Mouse (Mus musculus) neural tube, embryonic 13.5 days (tissue): Measurements from ENCODE around the gene Olfr68. TPM values are rescaled to one million over a fixed set of nuclear protein-coding genes. Genes with fewer than 3 reads are reported as not detected.
"Not testable (repeated sequence)": the region's sequence is repeated elsewhere in the genome, so short reads cannot be mapped to it uniquely, and the experiment has no call there.

Experiments used
- ATAC-seq: fragments of 200-750 bp; cut with Nextera tagmentation; 2 replicates; pipeline ENCODE4 v1.8.0; 2017; ENCODE audit warnings: low read depth, mild to moderate bottlenecking, moderate TSS enrichment, moderate library complexity
- H3K27ac ChIP-seq: fragments of 300-500 bp; sonication (generic); replicated peaks from 2 replicates; pipeline ENCODE4 v1.5.1; 2015; ENCODE audit warnings: moderate library complexity, mild to moderate bottlenecking, inconsistent platforms
- H3K27me3 ChIP-seq: fragments of 300-500 bp; sonication (generic); 2 replicates; pipeline ENCODE4 v1.6.1; 2015; ENCODE audit warnings: mild to moderate bottlenecking, inconsistent platforms
- H3K36me3 ChIP-seq: fragments of 300-500 bp; sonication (generic); 2 replicates; pipeline ENCODE4 v1.6.1; 2015; ENCODE audit warnings: mild to moderate bottlenecking, inconsistent platforms
- H3K4me1 ChIP-seq: fragments of 300-500 bp; sonication (generic); replicated peaks from 2 replicates; pipeline ENCODE4 v1.6.1; 2015; ENCODE audit warnings: inconsistent platforms
- H3K4me2 ChIP-seq: fragments of 300-500 bp; sonication (generic); 2 replicates; pipeline ENCODE4 v1.6.1; 2015; ENCODE audit warnings: inconsistent platforms, mild to moderate bottlenecking, moderate library complexity
- H3K4me3 ChIP-seq: fragments of 300-500 bp; sonication (generic); 2 replicates; pipeline ENCODE4 v1.5.1; 2015; ENCODE audit warnings: mild to moderate bottlenecking, inconsistent platforms
- H3K9ac ChIP-seq: fragments of 300-500 bp; sonication (generic); 2 replicates; pipeline ENCODE4 v1.6.1; 2015; ENCODE audit warnings: moderate library complexity, mild to moderate bottlenecking, inconsistent platforms
- H3K9me3 ChIP-seq: fragments of 300-500 bp; sonication (generic); 2 replicates; pipeline ENCODE4 v1.6.1; 2016; ENCODE audit warnings: inconsistent platforms
- WGBS: fragments of 180-500 bp; shearing (Covaris S2); methylation state at CpG from one replicate; pipeline ENCODE4 v1.1.7; 2015; 5-methylcytosine and 5-hydroxymethylcytosine counted together
- polyA plus RNA-seq: library from polyadenylated mRNA; unstranded; fragments of >200 nt; fragmentation: Nextera tagmentation; extraction: Ambion mirVana; gene quantifications from 2 replicates; pipeline ENCODE4 v1.2.1, GENCODE M21; 2015

Olfr68 gene
- not detected in 2 replicates for polyA plus RNA-seq

DNA sequence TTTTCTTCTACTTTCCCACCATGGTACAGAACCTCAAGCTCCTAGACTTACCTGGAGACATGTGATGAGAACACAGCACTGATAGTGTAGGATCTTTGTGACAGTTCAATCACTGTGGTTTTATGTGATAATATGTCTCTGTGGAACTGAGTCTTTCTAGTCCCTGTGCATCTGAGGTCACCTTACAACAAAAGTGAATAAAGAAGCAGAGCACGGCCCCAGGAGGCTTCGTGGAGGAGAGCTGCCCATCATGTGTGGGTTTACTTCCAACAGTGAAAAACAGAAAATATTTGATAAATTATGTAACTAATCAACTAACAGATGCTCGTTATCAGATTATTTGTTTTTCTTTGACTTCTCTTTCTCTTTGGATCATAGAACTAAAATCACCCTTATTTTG, at the start of gene Olfr68:
Olfr68 (minus strand) TSS at position 101 of the 400 bp plus-strand sequence.
- no peak for ATAC-seq
- Histone ChIP-seq H3K9me3 (no peaks in the 10 kb centered on the region), H3K4me1 (no peaks in the 10 kb centered on the region), H3K27ac (no peak within 1 kb of the TSS), H3K4me3 (no peak within 1 kb of the TSS), H3K36me3 (no peaks in the 10 kb centered on the region), H3K4me2 (no peak within 1 kb of the TSS), H3K9ac (no peak within 1 kb of the TSS), H3K27me3 (no peaks in the 10 kb centered on the region)
- 76% methylated on average over 3 of the region's 3 CpGs for WGBS

DNA sequence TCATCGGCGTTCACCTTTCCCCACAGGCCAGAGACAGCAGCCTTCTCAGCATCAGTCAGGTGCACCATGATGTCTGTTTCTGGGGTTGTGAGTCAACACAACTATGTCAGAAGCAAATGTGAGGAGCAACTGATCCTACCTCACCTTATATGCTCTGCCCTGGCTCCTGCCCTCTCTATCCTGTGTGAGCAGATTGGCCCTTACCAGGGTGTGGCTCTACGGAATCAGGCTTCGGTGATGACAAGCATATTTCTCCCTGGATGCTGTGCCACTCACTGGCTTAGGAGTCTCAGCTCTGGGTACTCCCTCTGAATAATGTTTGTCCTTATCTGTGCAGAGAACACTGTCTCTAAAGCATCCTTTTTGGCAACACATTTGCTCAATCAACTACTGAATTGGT, 48.3 kb upstream of the Olfr68 start, which contains the start of gene Hbb-bs:
Hbb-bs (minus strand) TSS at position 289 of the 400 bp plus-strand sequence.
- Histone ChIP-seq H3K36me3 (no peaks in the 10 kb centered on the region), H3K27me3 (no peaks in the 10 kb centered on the region), H3K9me3 (no peaks in the 10 kb centered on the region), H3K4me2 (no peak within 1 kb of the TSS), H3K9ac (no peak within 1 kb of the TSS), H3K27ac (no peak within 1 kb of the TSS), H3K4me1 (no peaks in the 10 kb centered on the region), H3K4me3 (no peak within 1 kb of the TSS)
- 90% methylated on average over 4 of the region's 4 CpGs for WGBS
- no peak for ATAC-seq

DNA sequence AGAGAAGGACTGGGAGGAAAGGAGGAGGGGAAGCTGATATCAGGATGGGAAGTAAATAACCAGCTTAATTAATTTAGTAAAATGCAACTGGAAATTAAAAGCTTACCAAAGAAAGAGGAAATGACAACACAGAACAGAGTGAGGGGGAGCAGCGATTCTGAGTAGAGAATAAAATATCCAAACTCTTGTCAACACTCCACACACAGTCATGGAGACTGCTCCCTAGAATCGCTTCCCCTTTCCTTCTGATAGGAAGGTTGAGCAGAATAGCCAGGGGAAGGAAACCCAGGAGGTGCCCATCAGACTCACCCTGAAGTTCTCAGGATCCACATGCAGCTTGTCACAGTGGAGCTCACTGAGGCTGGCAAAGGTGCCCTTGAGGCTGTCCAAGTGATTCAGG, 47.6 kb upstream of the Olfr68 start:
- not testable (repeated sequence) for H3K9ac ChIP-seq, H3K4me2 ChIP-seq, H3K27ac ChIP-seq, H3K36me3 ChIP-seq, ATAC-seq, H3K9me3 ChIP-seq, H3K27me3 ChIP-seq, H3K4me3 ChIP-seq, H3K4me1 ChIP-seq
- WGBS = no CpG with 5 or more reads among the region's 2 CpGs

DNA sequence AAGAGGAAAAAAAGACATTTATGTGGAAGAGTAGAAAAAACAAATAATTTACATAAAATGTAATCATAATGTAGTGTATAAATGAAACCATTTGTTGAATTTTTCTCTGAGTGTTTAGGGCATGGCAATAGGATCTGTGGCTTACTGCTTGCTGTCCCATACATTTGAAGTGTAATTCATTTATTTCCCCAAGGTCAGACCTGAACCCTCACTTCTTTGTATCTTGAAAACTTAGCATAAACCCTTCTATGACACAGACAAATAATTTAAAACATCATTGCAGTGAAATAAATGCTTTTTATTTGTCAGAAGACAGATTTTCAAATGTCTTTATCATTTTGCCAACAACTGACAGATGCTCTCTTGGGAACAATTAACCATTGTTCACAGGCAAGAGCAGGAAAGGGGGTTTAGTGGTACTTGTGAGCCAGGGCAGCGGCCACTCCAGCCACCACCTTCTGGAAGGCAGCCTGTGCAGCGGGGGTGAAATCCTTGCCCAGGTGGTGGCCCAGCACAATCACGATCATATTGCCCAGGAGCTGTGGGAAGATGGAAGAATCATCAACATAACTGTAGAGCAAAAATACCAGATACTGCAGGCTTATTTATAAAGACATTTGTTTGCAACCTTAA, 46.9 kb upstream of the Olfr68 start:
- H3K4me3 ChIP-seq = no peak overlapping the region
- H3K9me3 ChIP-seq = no peaks in the 10 kb centered on the region
- no peak overlapping the region for H3K4me2 ChIP-seq
- H3K27ac ChIP-seq = no peak overlapping the region
- no peaks in the 10 kb centered on the region for H3K4me1 ChIP-seq
- no peaks in the 10 kb centered on the region for H3K27me3 ChIP-seq
- no peak for ATAC-seq
- WGBS = 48% methylated on average over 3 of the region's 3 CpGs
- H3K9ac ChIP-seq = no peak overlapping the region
- no peaks in the 10 kb centered on the region for H3K36me3 ChIP-seq

DNA sequence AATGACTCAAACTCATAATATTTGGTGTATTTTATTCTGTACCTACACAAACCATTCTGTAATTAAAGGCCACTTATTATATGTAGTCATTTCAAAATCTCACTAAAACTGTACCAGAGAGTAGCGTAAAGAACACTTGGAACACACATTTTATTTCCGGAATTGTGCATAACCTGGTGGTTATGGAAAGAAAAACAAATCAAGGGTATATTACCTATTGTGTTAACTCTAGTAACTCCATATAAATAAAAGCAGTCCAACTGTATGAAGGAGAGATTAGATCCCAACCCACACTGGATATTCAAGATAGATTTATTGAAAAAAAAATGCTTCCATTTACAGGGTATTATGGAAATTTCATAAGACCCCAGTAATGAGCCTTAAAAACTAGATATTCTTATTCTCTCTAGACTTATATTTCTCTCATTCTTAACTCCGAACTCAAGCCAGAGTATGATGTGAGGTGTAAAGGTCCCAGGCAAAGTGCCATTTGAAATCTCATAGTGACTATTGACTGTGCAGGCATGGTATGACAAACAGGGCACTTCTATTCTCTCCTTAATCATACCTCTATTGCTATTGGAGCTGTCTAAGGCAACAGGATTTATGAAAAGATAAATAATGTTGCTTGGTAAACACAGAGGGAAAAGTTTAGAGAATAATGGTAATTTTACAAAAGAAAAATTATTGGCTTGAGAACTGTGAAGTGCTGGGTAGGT, 46.2 kb upstream of the Olfr68 start:
- Histone ChIP-seq H3K27ac (no peak overlapping the region), H3K9ac (no peak overlapping the region), H3K36me3 (no peaks in the 10 kb centered on the region), H3K9me3 (no peaks in the 10 kb centered on the region), H3K4me1 (no peaks in the 10 kb centered on the region), H3K4me3 (no peak overlapping the region), H3K4me2 (no peak overlapping the region), H3K27me3 (no peaks in the 10 kb centered on the region)
- 94% methylated on average over 3 of the region's 3 CpGs for WGBS
- no peak for ATAC-seq

DNA sequence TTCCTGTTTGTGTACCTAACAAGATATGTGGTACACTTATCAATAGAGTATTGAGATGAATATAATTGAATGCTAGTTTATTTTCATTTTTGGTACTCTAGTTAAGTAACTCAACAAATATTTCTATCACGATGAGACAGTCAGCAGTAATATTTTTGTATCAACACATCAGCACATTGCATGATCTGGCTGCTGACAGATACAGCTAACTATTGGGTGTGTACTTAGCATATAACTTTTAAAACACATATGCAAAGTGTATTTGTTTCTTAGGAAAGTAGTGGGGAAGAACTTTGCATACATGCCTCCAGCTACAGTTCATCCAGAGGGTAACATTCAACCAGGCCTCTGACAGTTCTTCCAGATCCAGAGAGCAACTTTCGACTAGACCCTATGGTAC, 45.1 kb upstream of the Olfr68 start:
- ATAC-seq = no peak
- Histone ChIP-seq H3K4me1 (no peaks in the 10 kb centered on the region), H3K9me3 (no peaks in the 10 kb centered on the region), H3K4me2 (no peak overlapping the region), H3K9ac (no peak overlapping the region), H3K36me3 (no peaks in the 10 kb centered on the region), H3K27me3 (no peaks in the 10 kb centered on the region), H3K27ac (no peak overlapping the region), H3K4me3 (no peak overlapping the region)
- 94% methylated on average over 2 of the region's 2 CpGs for WGBS

DNA sequence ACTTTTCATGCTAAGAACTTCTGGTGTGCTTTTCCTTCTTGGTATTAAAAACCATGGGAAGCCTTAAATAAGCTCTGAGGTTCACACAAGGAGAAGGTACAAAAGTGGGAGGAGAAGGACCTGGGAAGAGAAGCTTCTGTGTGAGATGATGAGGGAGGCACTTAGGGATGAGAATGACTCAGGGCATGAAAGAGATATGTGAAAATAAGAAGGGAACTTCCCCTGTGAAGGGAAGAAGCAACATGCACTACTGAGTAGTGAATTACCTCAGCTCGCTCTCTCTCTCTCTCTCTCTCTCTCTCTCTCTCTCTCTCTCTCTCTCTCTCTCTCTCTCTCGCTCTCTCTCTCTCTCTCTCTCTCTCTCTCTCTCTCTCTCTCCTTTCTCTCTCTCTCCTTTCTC, 35.6 kb upstream of the Olfr68 start:
- not testable (repeated sequence) for H3K4me1 ChIP-seq, H3K9me3 ChIP-seq, H3K4me2 ChIP-seq, H3K9ac ChIP-seq, H3K27me3 ChIP-seq, H3K4me3 ChIP-seq, H3K27ac ChIP-seq, H3K36me3 ChIP-seq, ATAC-seq
- WGBS = 50% methylated on average over 1 of the region's 2 CpGs

DNA sequence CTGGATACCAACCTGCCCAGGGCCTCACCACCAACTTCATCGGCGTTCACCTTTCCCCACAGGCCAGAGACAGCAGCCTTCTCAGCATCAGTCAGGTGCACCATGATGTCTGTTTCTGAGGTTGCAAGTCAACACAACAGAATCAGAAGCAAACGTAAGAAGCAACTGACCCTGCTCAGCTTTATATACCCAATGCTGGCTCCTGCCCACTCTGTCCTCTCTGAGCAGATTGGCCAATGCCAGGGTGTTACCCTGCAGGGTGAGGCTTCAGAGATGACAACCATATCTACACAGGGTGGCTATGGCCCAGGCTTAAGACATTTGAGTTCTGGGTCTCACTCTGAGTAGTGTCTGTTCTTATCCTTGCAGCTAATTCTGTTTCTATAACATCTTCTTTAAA, 34.3 kb upstream of the Olfr68 start, which contains the start of gene Hbb-bt:
Hbb-bt (minus strand) TSS at position 231 of the 400 bp plus-strand sequence.
- Histone ChIP-seq H3K4me2 (no peak within 1 kb of the TSS), H3K9me3 (no peaks in the 10 kb centered on the region), H3K27ac (no peak within 1 kb of the TSS), H3K4me3 (no peak within 1 kb of the TSS), H3K4me1 (no peaks in the 10 kb centered on the region), H3K9ac (no peak within 1 kb of the TSS), H3K36me3 (no peaks in the 10 kb centered on the region), H3K27me3 (no peaks in the 10 kb centered on the region)
- WGBS = 92% methylated on average over 3 of the region's 3 CpGs
- ATAC-seq = no peak

DNA sequence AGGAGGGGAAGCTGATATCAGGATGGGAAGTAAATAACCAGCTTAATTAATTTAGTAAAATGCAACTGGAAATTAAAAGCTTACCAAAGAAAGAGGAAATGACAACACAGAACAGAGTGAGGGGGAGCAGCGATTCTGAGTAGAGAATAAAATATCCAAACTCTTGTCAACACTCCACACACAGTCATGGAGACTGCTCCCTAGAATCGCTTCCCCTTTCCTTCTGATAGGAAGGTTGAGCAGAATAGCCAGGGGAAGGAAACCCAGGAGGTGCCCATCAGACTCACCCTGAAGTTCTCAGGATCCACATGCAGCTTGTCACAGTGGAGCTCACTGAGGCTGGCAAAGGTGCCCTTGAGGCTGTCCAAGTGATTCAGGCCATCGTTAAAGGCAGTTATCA, 33.7 kb upstream of the Olfr68 start:
- H3K4me1 ChIP-seq, H3K9ac ChIP-seq, ATAC-seq, H3K27ac ChIP-seq, H3K36me3 ChIP-seq, H3K27me3 ChIP-seq, H3K4me2 ChIP-seq, H3K4me3 ChIP-seq, H3K9me3 ChIP-seq: not testable (repeated sequence)
- WGBS = no CpG with 5 or more reads among the region's 3 CpGs

DNA sequence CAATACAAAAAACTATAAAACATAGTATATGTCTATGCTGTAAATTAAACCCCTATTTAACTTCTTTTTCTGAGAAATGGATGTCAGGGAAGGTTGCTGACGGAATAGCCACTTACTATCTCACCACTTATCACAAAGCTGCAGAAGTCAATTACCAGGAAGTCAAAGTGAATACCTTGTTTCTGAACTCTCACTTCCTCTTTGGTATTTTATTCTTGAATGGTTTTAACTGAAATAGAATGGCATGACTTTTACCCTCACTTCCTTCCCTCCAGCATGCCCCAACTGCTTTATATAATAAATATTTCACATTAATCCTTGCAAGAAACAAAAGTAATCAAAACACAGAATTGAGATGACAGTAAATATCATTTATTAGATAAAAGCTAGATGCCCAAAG, 32.7 kb upstream of the Olfr68 start:
- Histone ChIP-seq H3K9ac (no peak overlapping the region), H3K4me3 (no peak overlapping the region), H3K36me3 (no peaks in the 10 kb centered on the region), H3K27me3 (no peaks in the 10 kb centered on the region), H3K4me1 (no peaks in the 10 kb centered on the region), H3K4me2 (no peak overlapping the region), H3K27ac (no peak overlapping the region), H3K9me3 (no peaks in the 10 kb centered on the region)
- WGBS = 74% methylated on average over 1 of the region's 1 CpGs
- ATAC-seq = no peak

DNA sequence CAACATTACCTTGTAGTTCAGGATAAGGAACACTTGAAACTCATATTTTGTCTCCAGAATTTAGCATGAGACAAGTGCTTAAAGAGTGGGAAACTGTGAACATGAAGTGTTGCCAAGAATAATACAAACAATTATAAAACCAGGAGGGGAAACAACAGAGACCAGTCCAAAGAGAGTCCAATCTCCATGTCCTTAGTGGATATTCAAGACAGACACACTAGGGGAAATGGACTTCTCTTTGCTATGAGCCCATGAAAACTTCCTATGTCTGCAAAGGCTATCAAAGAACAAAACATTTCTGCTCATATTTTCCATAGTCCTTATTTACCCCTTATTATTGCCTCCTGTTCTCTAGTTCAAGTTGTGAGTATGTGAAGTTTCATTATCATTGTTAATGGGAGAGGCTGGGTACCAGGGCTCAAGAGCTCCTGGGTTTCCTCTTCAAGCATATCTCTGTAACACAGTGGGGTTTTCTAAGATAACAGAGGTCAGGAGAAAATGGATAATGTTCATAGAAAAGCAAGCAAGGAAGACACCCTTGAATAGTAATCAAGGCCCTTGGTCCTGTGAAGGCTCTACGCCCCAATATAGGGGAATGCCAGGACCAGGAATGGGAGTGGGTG, 31.8 kb upstream of the Olfr68 start:
- 93% methylated on average over 1 of the region's 1 CpGs for WGBS
- Histone ChIP-seq H3K27ac (no peak overlapping the region), H3K4me1 (no peaks in the 10 kb centered on the region), H3K4me2 (no peak overlapping the region), H3K4me3 (no peak overlapping the region), H3K27me3 (no peaks in the 10 kb centered on the region), H3K9ac (no peak overlapping the region), H3K36me3 (no peaks in the 10 kb centered on the region), H3K9me3 (no peaks in the 10 kb centered on the region)
- no peak for ATAC-seq

DNA sequence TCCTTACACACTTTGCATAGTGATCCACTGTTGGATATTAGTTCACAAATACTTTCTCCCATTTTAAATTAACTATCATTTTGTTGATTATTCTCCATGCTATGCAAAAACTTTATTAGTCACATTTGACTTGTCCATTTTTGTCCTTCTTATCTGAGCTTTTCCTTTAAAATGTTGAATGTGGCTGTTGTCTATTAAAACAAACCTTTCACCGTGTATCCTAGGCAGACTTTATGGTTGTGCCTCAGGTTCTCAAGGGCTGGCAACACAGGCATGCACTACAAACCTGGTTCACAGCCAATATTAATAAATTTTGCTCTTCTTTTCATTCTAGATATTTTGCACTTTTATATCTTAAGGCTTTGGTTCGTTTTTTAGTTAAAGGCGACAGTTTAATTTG, 31.2 kb upstream of the Olfr68 start:
- 85% methylated on average over 3 of the region's 3 CpGs for WGBS
- no peak overlapping the region for H3K9ac ChIP-seq
- no peak overlapping the region for H3K4me3 ChIP-seq
- H3K4me1 ChIP-seq = no peaks in the 10 kb centered on the region
- no peak overlapping the region for H3K27ac ChIP-seq
- no peak overlapping the region for H3K4me2 ChIP-seq
- H3K36me3 ChIP-seq = no peaks in the 10 kb centered on the region
- H3K9me3 ChIP-seq = no peaks in the 10 kb centered on the region
- H3K27me3 ChIP-seq = no peaks in the 10 kb centered on the region
- no peak for ATAC-seq
